Mouse (Mus musculus) natural killer cell, adult 2 months (primary cell): ENCODE data around the gene Tbc1d15.

Source experiments
- DNase-seq, 2 experiments: peaks; one replicate each; pipeline ENCODE4 v3.0.0; 2022; ENCODE audit warnings: low spot score in 2 of 2

The Tbc1d15 gene

DNA sequence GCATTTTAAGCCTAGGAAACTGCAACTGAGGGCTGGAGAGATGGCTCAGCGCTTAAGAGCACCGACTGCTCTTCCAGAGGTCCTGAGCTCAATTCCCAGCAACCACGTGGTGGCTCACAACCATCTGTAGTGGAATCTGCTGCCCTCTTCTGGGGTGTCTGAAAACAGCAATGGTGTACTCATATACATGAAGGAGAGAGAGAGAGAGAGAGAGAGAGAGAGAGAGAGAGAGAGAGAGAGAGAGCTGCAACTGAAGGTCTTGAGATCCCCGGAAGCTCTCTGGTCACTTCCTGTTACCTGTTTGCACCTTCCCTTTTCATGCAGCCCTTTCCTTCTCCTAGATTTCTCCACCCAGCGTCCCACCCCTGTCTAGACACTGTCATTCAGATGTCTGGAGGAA is 91.0 kb downstream of the Tbc1d15 start:
- no peak for DNase-seq
